Mouse (Mus musculus): Measurements from ENCODE around the gene Zscan21. TPM values are rescaled to one million over a fixed set of nuclear protein-coding genes. Genes with fewer than 3 reads are reported as not detected.

The Zscan21 gene
- 32.2 TPM for polyA plus RNA-seq (2017; shearing (Covaris generic))

DNA sequence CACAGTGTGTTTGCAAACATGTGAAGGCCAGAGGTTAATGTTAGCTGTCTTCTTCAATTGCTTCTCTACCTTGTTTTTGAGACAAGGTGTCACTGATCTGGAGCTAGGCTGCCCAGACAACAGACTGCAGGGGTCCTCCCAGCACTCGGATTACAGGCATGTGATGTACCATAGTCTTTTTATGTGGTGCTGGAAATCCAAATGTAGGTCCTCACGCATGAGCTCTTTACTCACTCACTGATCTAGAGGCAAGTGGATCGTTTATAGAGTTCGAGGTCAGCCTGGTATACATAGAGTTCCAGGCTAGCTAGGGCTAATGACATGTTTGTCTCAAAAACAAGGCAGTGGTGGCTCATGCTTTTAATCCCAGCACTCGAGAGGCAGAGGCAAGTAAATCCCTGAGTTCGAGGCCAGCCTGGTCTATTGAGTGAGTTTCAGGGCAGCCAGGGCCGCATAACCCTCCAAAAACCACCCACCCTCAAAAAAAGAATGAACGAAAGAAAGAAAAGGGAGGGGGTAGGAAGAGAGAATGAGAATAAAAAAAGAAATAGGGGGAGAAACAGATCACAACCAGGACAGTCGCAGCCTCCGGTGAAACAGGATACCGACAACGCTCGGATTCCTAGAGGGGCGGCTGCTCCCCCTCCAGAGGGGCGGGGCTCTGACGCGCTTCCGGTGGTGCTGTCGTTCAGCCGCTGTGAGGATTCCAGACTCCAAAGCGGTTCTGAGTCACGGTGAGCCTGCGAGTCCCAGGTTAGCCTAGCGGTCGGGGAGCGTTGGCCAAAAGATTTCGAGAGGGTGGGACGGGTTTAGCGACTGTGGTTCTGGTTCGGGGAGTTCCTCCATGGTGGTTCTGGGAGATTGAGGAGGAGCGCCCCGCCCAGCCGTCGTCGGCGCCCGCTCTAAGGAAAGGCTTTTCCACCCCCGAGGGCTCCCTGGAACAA, at the start of gene Zscan21:
Gene Zscan21, plus strand, starts transcription at position 649 of the 944 bp plus-strand sequence.

DNA sequence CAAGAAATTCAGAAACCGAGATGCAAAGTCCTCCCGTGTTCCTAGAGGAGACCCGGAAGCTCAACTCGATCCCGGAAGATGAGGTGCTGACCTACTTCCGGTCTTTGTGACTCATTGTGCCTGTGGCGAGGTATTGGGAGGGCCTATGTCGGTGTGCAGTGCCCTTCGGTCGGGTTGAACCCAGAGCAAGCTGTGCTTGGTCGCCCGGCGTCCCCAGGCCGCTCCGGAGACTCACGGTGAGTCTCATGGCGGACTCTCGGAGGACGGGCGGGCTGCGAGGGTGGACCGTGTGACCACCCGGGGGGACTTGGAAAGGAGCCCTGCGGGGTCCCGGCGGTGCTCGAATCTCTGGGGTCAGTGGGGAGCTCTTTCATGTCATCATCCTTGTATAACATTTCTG, 31.7 kb upstream of the Zscan21 start, which contains the start of gene Zkscan1:
Gene Zkscan1, plus strand, starts transcription at position 89 of the 400 bp plus-strand sequence.

DNA sequence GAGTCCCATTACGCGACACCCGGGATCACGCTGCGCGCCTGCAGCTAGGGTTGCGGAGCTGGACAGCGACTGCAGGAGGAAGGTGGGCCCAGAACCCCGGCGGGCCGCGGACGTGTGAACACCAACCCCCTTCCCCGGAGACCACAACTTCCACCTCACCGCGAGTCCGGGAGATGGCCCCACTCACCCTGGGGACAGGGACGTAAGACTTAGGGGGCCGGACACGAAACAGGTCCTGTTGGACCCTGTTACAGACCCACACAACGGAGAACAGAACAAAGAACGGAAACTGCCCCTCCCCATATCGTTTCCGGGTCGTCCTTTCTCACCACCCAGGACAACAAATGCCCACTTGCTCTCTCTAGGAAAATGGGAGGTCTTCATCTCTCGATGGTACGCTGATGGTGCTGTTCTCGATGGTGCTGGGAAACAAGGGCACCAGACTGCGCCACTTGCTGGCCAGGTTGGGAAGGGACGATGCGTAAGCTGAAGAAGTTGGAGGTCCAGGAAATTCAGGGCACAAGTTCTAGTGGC, 38.8 kb downstream of the Zscan21 start, which contains the start of gene Zfp113:
Gene Zfp113, minus strand, starts transcription at position 302 of the 534 bp plus-strand sequence.

GRCm38 (mm10) chr5:138160842-138161665, 44.4 kb downstream of the Zscan21 start, which contains the start of gene Cops6:
Gene Cops6 (plus strand): TSS chr5:138161071.

DNA sequence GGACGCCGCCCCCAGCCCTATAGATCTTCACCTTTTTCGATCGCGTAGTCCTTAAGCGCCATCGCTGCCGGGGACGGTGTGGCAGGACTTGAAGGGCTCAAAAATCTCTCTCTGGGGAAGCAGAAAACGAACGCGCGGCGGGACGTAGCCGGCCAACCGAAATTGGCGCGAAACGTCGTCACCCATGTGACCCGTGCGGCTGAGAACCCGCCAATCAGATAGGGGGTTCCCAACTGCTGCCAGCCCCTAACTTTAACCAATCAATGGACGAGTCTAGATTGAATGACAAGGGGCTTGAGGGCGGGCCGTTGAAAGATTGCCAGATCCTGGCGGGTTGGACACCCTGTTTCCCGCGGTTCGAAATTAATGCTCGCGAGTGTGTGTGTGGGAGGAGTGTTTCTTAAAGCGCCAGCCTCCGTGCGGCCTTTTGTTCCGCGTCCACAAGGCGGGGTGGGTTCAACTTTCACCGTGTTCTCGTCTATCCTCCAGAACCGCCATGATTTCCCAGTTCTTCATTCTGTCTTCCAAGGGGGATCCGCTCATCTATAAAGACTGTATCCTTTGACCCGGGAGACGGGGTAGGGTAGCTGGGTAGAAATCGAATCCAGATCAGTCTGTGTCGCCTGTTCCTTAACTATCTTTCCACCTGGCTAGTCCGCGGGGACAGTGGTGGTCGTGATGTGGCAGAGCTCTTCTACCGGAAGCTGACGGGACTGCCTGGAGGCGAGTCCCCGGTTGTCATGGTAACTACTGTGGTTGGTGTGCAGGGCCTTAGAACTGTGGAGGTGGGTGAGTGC, 55.2 kb downstream of the Zscan21 start, which contains the start of the genes Ap4m1 and Mcm7:
Gene Ap4m1, plus strand, starts transcription at position 308 of the 797 bp plus-strand sequence.
Gene Mcm7, minus strand, starts transcription at position 728 of the 797 bp plus-strand sequence.

Other genes with a start within 250 kb of the Zscan21 start
- 1.3 TPM for gene Pilrb2, start 245.1 kb upstream of the Zscan21 start, polyA plus RNA-seq (2017; shearing (Covaris generic))
- 0.09 TPM for gene Cyp3a13, start 195.3 kb upstream of the Zscan21 start, polyA plus RNA-seq (2017; shearing (Covaris generic))
- gene Gjc3, start 153.8 kb upstream of the Zscan21 start, polyA plus RNA-seq (2017; shearing (Covaris generic)) = not detected
- not detected for gene Azgp1, start 135.4 kb upstream of the Zscan21 start, polyA plus RNA-seq (2017; shearing (Covaris generic))
- not detected for gene Smok3a, start 95.6 kb upstream of the Zscan21 start, polyA plus RNA-seq (2017; shearing (Covaris generic))
- not detected for gene Smok3b, start 95.5 kb upstream of the Zscan21 start, polyA plus RNA-seq (2017; shearing (Covaris generic))
- not detected for gene Smok3c, start 63.7 kb upstream of the Zscan21 start, polyA plus RNA-seq (2017; shearing (Covaris generic))
- 24.7 TPM for gene Zkscan1, start 31.8 kb upstream of the Zscan21 start, polyA plus RNA-seq (2017; shearing (Covaris generic))
- gene Zfp113, start 38.8 kb downstream of the Zscan21 start, polyA plus RNA-seq (2017; shearing (Covaris generic)) = 24.1 TPM
- 241 TPM for gene Cops6, start 44.2 kb downstream of the Zscan21 start, polyA plus RNA-seq (2017; shearing (Covaris generic))
- gene Ap4m1, start 55.1 kb downstream of the Zscan21 start, polyA plus RNA-seq (2017; shearing (Covaris generic)) = 10.2 TPM
- gene Mcm7, start 55.5 kb downstream of the Zscan21 start, polyA plus RNA-seq (2017; shearing (Covaris generic)) = 89.5 TPM
- 55.2 TPM for gene Taf6, start 70.5 kb downstream of the Zscan21 start, polyA plus RNA-seq (2017; shearing (Covaris generic))
- gene Cnpy4, start 70.6 kb downstream of the Zscan21 start, polyA plus RNA-seq (2017; shearing (Covaris generic)) = 20.6 TPM
- 0.35 TPM for gene Mblac1, start 77.4 kb downstream of the Zscan21 start, polyA plus RNA-seq (2017; shearing (Covaris generic))
- not detected for gene Nxpe5, start 109.0 kb downstream of the Zscan21 start, polyA plus RNA-seq (2017; shearing (Covaris generic))
- gene Lamtor4, start 138.6 kb downstream of the Zscan21 start, polyA plus RNA-seq (2017; shearing (Covaris generic)) = 121 TPM
- gene BC037034, start 147.1 kb downstream of the Zscan21 start, polyA plus RNA-seq (2017; shearing (Covaris generic)) = 8.7 TPM
- gene Gal3st4, start 155.9 kb downstream of the Zscan21 start, polyA plus RNA-seq (2017; shearing (Covaris generic)) = 0.92 TPM
- gene Gm43720, start 163.1 kb downstream of the Zscan21 start, polyA plus RNA-seq (2017; shearing (Covaris generic)) = not detected
- 3.0 TPM for gene Gpc2, start 163.1 kb downstream of the Zscan21 start, polyA plus RNA-seq (2017; shearing (Covaris generic))
- gene Stag3, start 163.3 kb downstream of the Zscan21 start, polyA plus RNA-seq (2017; shearing (Covaris generic)) = 1.1 TPM
- gene Pvrig, start 225.1 kb downstream of the Zscan21 start, polyA plus RNA-seq (2017; shearing (Covaris generic)) = 15.3 TPM

All from CD4-positive, CD25-positive, alpha-beta regulatory T cell, adult 9 weeks (primary cell).